Mouse (Mus musculus): Measurements from ENCODE around the gene Gm11011. TPM values are rescaled to one million over a fixed set of nuclear protein-coding genes. Genes with fewer than 3 reads are reported as not detected.

The Gm11011 gene
- polyA plus RNA-seq, 1 experiment from 2014 or later, result not detected

- Histone ChIP-seq H3K9ac (ENCODE audit: low read depth, low read length) (no peak overlapping the region), H3K4me3 (ENCODE audit: low read depth, low read length) (no peak overlapping the region), H3K4me1 (replicated peaks; ENCODE audit: control insufficient read depth, insufficient read depth, low read length) (no peaks in the 10 kb centered on the region), H3K27ac (ENCODE audit: low read depth, low read length) (no peak overlapping the region), H3K36me3 (ENCODE audit: control insufficient read depth, insufficient read depth) (no peaks in the 10 kb centered on the region), H3K9me3 (ENCODE audit: control insufficient read depth) (no peaks in the 10 kb centered on the region), H3K4me2 (replicated peaks; ENCODE audit: low read depth) (no peak overlapping the region), H3K27me3 (replicated peaks; ENCODE audit: control insufficient read depth, insufficient read depth, low read length) (no peaks in the 10 kb centered on the region)
- WGBS, result 95% methylated on average over 8 of the region's 8 CpGs
- ATAC-seq, result no peak
- no peak for TF ChIP-seq CTCF (IDR thresholded peaks at IDR 0.05; ENCODE audit: low read depth)
Measured at GRCm38 (mm10) chr2:169597971-169598370, 10.4 kb upstream of the Gm11011 start.

- no peak for ATAC-seq
- no peak for TF ChIP-seq CTCF (IDR thresholded peaks at IDR 0.05; ENCODE audit: low read depth)
- Histone ChIP-seq H3K9ac (ENCODE audit: low read depth, low read length) (no peak overlapping the region), H3K4me1 (replicated peaks; ENCODE audit: control insufficient read depth, insufficient read depth, low read length) (no peaks in the 10 kb centered on the region), H3K4me2 (replicated peaks; ENCODE audit: low read depth) (no peak overlapping the region), H3K27ac (ENCODE audit: low read depth, low read length) (no peak overlapping the region), H3K4me3 (ENCODE audit: low read depth, low read length) (no peak overlapping the region), H3K36me3 (ENCODE audit: control insufficient read depth, insufficient read depth) (no peaks in the 10 kb centered on the region), H3K9me3 (ENCODE audit: control insufficient read depth) (no peaks in the 10 kb centered on the region), H3K27me3 (replicated peaks; ENCODE audit: control insufficient read depth, insufficient read depth, low read length) (no peaks in the 10 kb centered on the region)
- 89% methylated on average over 6 of the region's 6 CpGs for WGBS
Measured at GRCm38 (mm10) chr2:169597357-169597756, 9.8 kb upstream of the Gm11011 start.

- Histone ChIP-seq H3K36me3 (ENCODE audit: control insufficient read depth, insufficient read depth) (no peaks in the 10 kb centered on the region), H3K9ac (ENCODE audit: low read depth, low read length) (no peak overlapping the region), H3K4me2 (replicated peaks; ENCODE audit: low read depth) (no peak overlapping the region), H3K27me3 (replicated peaks; ENCODE audit: control insufficient read depth, insufficient read depth, low read length) (no peaks in the 10 kb centered on the region), H3K4me1 (replicated peaks; ENCODE audit: control insufficient read depth, insufficient read depth, low read length) (no peaks in the 10 kb centered on the region), H3K4me3 (ENCODE audit: low read depth, low read length) (no peak overlapping the region), H3K9me3 (ENCODE audit: control insufficient read depth) (no peaks in the 10 kb centered on the region), H3K27ac (ENCODE audit: low read depth, low read length) (no peak overlapping the region)
- no peak for TF ChIP-seq CTCF (IDR thresholded peaks at IDR 0.05; ENCODE audit: low read depth)
- 72% methylated on average over 3 of the region's 3 CpGs for WGBS
- no peak for ATAC-seq
Measured at GRCm38 (mm10) chr2:169593742-169594141, 6.2 kb upstream of the Gm11011 start.

GRCm38 (mm10) chr2:169590412-169590811 lies 2.9 kb upstream of the Gm11011 start:
- H3K4me3 ChIP-seq (ENCODE audit: low read depth, low read length), result no peak overlapping the region
- no peak for ATAC-seq
- 53% methylated on average over 8 of the region's 8 CpGs for WGBS
- no peak overlapping the region for H3K9ac ChIP-seq (ENCODE audit: low read depth, low read length)
- no peak overlapping the region for H3K27ac ChIP-seq (ENCODE audit: low read depth, low read length)
- no peaks in the 10 kb centered on the region for H3K27me3 ChIP-seq (replicated peaks; ENCODE audit: control insufficient read depth, insufficient read depth, low read length)
- TF ChIP-seq CTCF (IDR thresholded peaks at IDR 0.05; ENCODE audit: low read depth), result no peak
- no peaks in the 10 kb centered on the region for H3K4me1 ChIP-seq (replicated peaks; ENCODE audit: control insufficient read depth, insufficient read depth, low read length)
- H3K4me2 ChIP-seq (replicated peaks; ENCODE audit: low read depth), result no peak overlapping the region
- no peaks in the 10 kb centered on the region for H3K9me3 ChIP-seq (ENCODE audit: control insufficient read depth)
- no peaks in the 10 kb centered on the region for H3K36me3 ChIP-seq (ENCODE audit: control insufficient read depth, insufficient read depth)

GRCm38 (mm10) chr2:169589697-169590096 lies 2.2 kb upstream of the Gm11011 start:
- no peak for ATAC-seq
- no peaks in the 10 kb centered on the region for H3K27me3 ChIP-seq (replicated peaks; ENCODE audit: control insufficient read depth, insufficient read depth, low read length)
- no peak overlapping the region for H3K4me2 ChIP-seq (replicated peaks; ENCODE audit: low read depth)
- H3K36me3 ChIP-seq (ENCODE audit: control insufficient read depth, insufficient read depth), result no peaks in the 10 kb centered on the region
- H3K9me3 ChIP-seq (ENCODE audit: control insufficient read depth), result no peaks in the 10 kb centered on the region
- H3K4me1 ChIP-seq (replicated peaks; ENCODE audit: control insufficient read depth, insufficient read depth, low read length), result no peaks in the 10 kb centered on the region
- TF ChIP-seq CTCF (IDR thresholded peaks at IDR 0.05; ENCODE audit: low read depth), result no peak
- no peak overlapping the region for H3K4me3 ChIP-seq (ENCODE audit: low read depth, low read length)
- H3K27ac ChIP-seq (ENCODE audit: low read depth, low read length), result no peak overlapping the region
- no peak overlapping the region for H3K9ac ChIP-seq (ENCODE audit: low read depth, low read length)
- 73% methylated on average over 10 of the region's 10 CpGs for whole genome bisulfite sequencing

GRCm38 (mm10) chr2:169586688-169587087 lies 857 bp downstream of the Gm11011 start:
- Histone ChIP-seq H3K4me2 (replicated peaks; ENCODE audit: low read depth) (no peak overlapping the region), H3K4me1 (replicated peaks; ENCODE audit: control insufficient read depth, insufficient read depth, low read length) (no peaks in the 10 kb centered on the region), H3K27ac (ENCODE audit: low read depth, low read length) (no peak overlapping the region), H3K9me3 (ENCODE audit: control insufficient read depth) (no peaks in the 10 kb centered on the region), H3K36me3 (ENCODE audit: control insufficient read depth, insufficient read depth) (no peaks in the 10 kb centered on the region), H3K27me3 (replicated peaks; ENCODE audit: control insufficient read depth, insufficient read depth, low read length) (no peaks in the 10 kb centered on the region), H3K4me3 (ENCODE audit: low read depth, low read length) (no peak overlapping the region), H3K9ac (ENCODE audit: low read depth, low read length) (no peak overlapping the region)
- no peak for ATAC-seq
- 67% methylated on average over 3 of the region's 3 CpGs for WGBS
- no peak for TF ChIP-seq CTCF (IDR thresholded peaks at IDR 0.05; ENCODE audit: low read depth)
